Mouse (Mus musculus): Measurements from ENCODE around the gene Gm11116.
"Not testable (repeated sequence)": the region's sequence is repeated elsewhere in the genome, so short reads cannot be mapped to it uniquely, and the experiment has no call there.

Gene Gm11116

GRCm38 (mm10) chr5:88111430-88111829, at the start of gene Gm11116:
Gene Gm11116 (minus strand): TSS chr5:88111530.
- DNase-seq (ENCODE audit: low spot score in 2 of 2), result no peak

GRCm38 (mm10) chr5:88153999-88154398, 42.7 kb upstream of the Gm11116 start, which contains the start of gene Gm11115:
Gene Gm11115 (minus strand): TSS chr5:88154099.
- no peak for DNase-seq (ENCODE audit: low spot score in 2 of 2)

- not testable (repeated sequence) for DNase-seq (ENCODE audit: low spot score in 2 of 2)
Observed at GRCm38 (mm10) chr5:88086256-88086655, 25.1 kb downstream of the Gm11116 start, which contains the start of gene Smr2. Gene Smr2 (plus strand): TSS chr5:88086556.

Data from frontal cortex, postnatal 14 days (tissue).